9 mouse cellular contexts compared by ENCODE assay signal in genomic region chr5:140540106-140540505, GRCm38 (mm10). TPM values are rescaled to one million over a fixed set of nuclear protein-coding genes. Genes with fewer than 3 reads are reported as not detected.
DNase-seq lines count a peak whose midpoint lies in the region; ATAC-seq and TF ChIP-seq lines count a peak whose summit lies in the region.
"Had no signal": no experiment of that assay in that cellular context is flagged by ENCODE, and none has a peak within 500 bp of the region (broad histone marks: within the 10 kb centered on the region; RNA-seq: fewer than 3 reads in every experiment).

No protein-coding gene starts in this region.

- DNase-seq in CD4-positive helper T cell, adult 2 months (ENCODE audit: low read depth, low spot score) = peak; percentile 81
- peak; percentile 87 for DNase-seq in adrenal gland, postnatal 14 days
- peak; percentile 76 for DNase-seq in embryonic facial prominence, embryonic 14.5 days (ENCODE audit: low spot score)
- DNase-seq in heart, adult 9 months (ENCODE audit: low spot score in 2 of 2) = peak; percentile 61 to 73
- peak; percentile 84 for DNase-seq in kidney, postnatal 0 days (ENCODE audit: low spot score)
- DNase-seq in liver, embryonic 11.5 days (ENCODE audit: low spot score) = peak; percentile 69
- DNase-seq in neural tube, embryonic 11.5 days (ENCODE audit: low spot score) = peak; percentile 82

- H3K9ac ChIP-seq in embryonic facial prominence, embryonic 14.5 days (ENCODE audit: low read depth, low read length) = no peak overlapping the region
- H3K9ac ChIP-seq in kidney, postnatal 0 days (ENCODE audit: low read depth, low read length) = no peak overlapping the region
- no peak overlapping the region for H3K9ac ChIP-seq in liver, embryonic 11.5 days (ENCODE audit: low read depth, low read length)
- H3K9ac ChIP-seq in neural tube, embryonic 11.5 days (ENCODE audit: low read length) = no peak overlapping the region
- H3K9ac ChIP-seq in stomach, embryonic 16.5 days (ENCODE audit: low read length) = no peak overlapping the region

- peak; percentile 77 for ATAC-seq in embryonic facial prominence, embryonic 14.5 days (ENCODE audit: low read depth)
- 0 out of 2 replicates have a peak, but pooled peaks have one; percentile 26 for ATAC-seq in kidney, postnatal 0 days (replicated peaks; ENCODE audit: low FRiP score, low read depth)
- peak; percentile 24; the same call in 1 of the 2 replicates for ATAC-seq in liver, embryonic 11.5 days (replicated peaks; ENCODE audit: low FRiP score)
- peak; percentile 61; the same call in 1 of the 2 replicates for ATAC-seq in neural tube, embryonic 11.5 days (ENCODE audit: insufficient read depth, low FRiP score, low TSS enrichment)
- ATAC-seq in stomach, embryonic 16.5 days (ENCODE audit: insufficient read depth, low FRiP score) = peak; percentile 54; the same call in 1 of the 2 replicates

- no peaks in the 10 kb centered on the region for H3K4me1 ChIP-seq in embryonic facial prominence, embryonic 14.5 days (ENCODE audit: control insufficient read depth, insufficient read depth, low read length)
- H3K4me1 ChIP-seq in kidney, postnatal 0 days (replicated peaks; ENCODE audit: insufficient read depth, low read length) = no peaks in the 10 kb centered on the region
- no peaks in the 10 kb centered on the region for H3K4me1 ChIP-seq in liver, embryonic 11.5 days (replicated peaks; ENCODE audit: control insufficient read depth, insufficient read depth, low read length)
- no peaks in the 10 kb centered on the region for H3K4me1 ChIP-seq in neural tube, embryonic 11.5 days (ENCODE audit: control insufficient read depth, insufficient read depth, low read length)
- peaks cover 3% of the 10 kb centered on the region; the same call in 1 of the 2 replicates for H3K4me1 ChIP-seq in stomach, embryonic 16.5 days (ENCODE audit: control insufficient read depth, insufficient read depth, low read length)

- WGBS in embryonic facial prominence, embryonic 14.5 days = 11% methylated on average over 8 of the region's 8 CpGs
- WGBS in kidney, postnatal 0 days = 14% methylated on average over 8 of the region's 8 CpGs
- 11% methylated on average over 8 of the region's 8 CpGs for WGBS in liver, embryonic 11.5 days
- 14% methylated on average over 8 of the region's 8 CpGs for WGBS in neural tube, embryonic 11.5 days
- 14% methylated on average over 8 of the region's 8 CpGs for WGBS in stomach, embryonic 16.5 days

- peak; percentile 91 for TF ChIP-seq CTCF in kidney, postnatal 0 days (IDR thresholded peaks at IDR 0.05; ENCODE audit: low read depth)

- no peak overlapping the region for H3K4me2 ChIP-seq in embryonic facial prominence, embryonic 14.5 days (ENCODE audit: low read depth, low read length)
- no peak overlapping the region for H3K4me2 ChIP-seq in kidney, postnatal 0 days (ENCODE audit: low read length)
- no peak overlapping the region for H3K4me2 ChIP-seq in liver, embryonic 11.5 days
- no peak overlapping the region for H3K4me2 ChIP-seq in neural tube, embryonic 11.5 days (ENCODE audit: low read depth)
- H3K4me2 ChIP-seq in stomach, embryonic 16.5 days (ENCODE audit: low read depth, low read length) = no peak overlapping the region

- H3K4me3 ChIP-seq in embryonic facial prominence, embryonic 14.5 days (ENCODE audit: low read depth, low read length) = no peak overlapping the region
- no peak overlapping the region for H3K4me3 ChIP-seq in kidney, postnatal 0 days (replicated peaks; ENCODE audit: low read depth, low read length)
- H3K4me3 ChIP-seq in liver, embryonic 11.5 days (ENCODE audit: low read depth, low read length) = no peak overlapping the region
- H3K4me3 ChIP-seq in neural tube, embryonic 11.5 days (ENCODE audit: low read depth, low read length) = no peak overlapping the region
- H3K4me3 ChIP-seq in stomach, embryonic 16.5 days (replicated peaks; ENCODE audit: low read length) = no peak overlapping the region
- H3K4me3 ChIP-seq: erythroblast, embryonic 14.5 days had no signal

- H3K9me3 ChIP-seq in embryonic facial prominence, embryonic 14.5 days (ENCODE audit: control insufficient read depth, low read length) = no peaks in the 10 kb centered on the region
- no peaks in the 10 kb centered on the region for H3K9me3 ChIP-seq in kidney, postnatal 0 days (replicated peaks; ENCODE audit: low read length)
- H3K9me3 ChIP-seq in liver, embryonic 11.5 days (ENCODE audit: control insufficient read depth, low read length) = no peaks in the 10 kb centered on the region
- H3K9me3 ChIP-seq in neural tube, embryonic 11.5 days (ENCODE audit: control insufficient read depth, low read length) = no peaks in the 10 kb centered on the region
- H3K9me3 ChIP-seq in stomach, embryonic 16.5 days (replicated peaks; ENCODE audit: control insufficient read depth, low read length) = no peaks in the 10 kb centered on the region

- no peaks in the 10 kb centered on the region for H3K27me3 ChIP-seq in embryonic facial prominence, embryonic 14.5 days (replicated peaks; ENCODE audit: control insufficient read depth, insufficient read depth, low read length)
- H3K27me3 ChIP-seq in kidney, postnatal 0 days (ENCODE audit: insufficient read depth, low read length) = no peaks in the 10 kb centered on the region
- H3K27me3 ChIP-seq in liver, embryonic 11.5 days (replicated peaks; ENCODE audit: control insufficient read depth, insufficient read depth, low read length) = no peaks in the 10 kb centered on the region
- no peaks in the 10 kb centered on the region for H3K27me3 ChIP-seq in neural tube, embryonic 11.5 days (ENCODE audit: control insufficient read depth, insufficient read depth, low read length)
- H3K27me3 ChIP-seq in stomach, embryonic 16.5 days (ENCODE audit: control insufficient read depth, insufficient read depth, low read length) = no peaks in the 10 kb centered on the region

- no peaks in the 10 kb centered on the region for H3K36me3 ChIP-seq in embryonic facial prominence, embryonic 14.5 days (ENCODE audit: control insufficient read depth, insufficient read depth, low read length)
- no peaks in the 10 kb centered on the region for H3K36me3 ChIP-seq in kidney, postnatal 0 days (ENCODE audit: insufficient read depth, low read length)
- no peaks in the 10 kb centered on the region for H3K36me3 ChIP-seq in liver, embryonic 11.5 days (ENCODE audit: control insufficient read depth, insufficient read depth, low read length)
- H3K36me3 ChIP-seq in neural tube, embryonic 11.5 days (ENCODE audit: control insufficient read depth, insufficient read depth, low read length) = no peaks in the 10 kb centered on the region
- no peaks in the 10 kb centered on the region for H3K36me3 ChIP-seq in stomach, embryonic 16.5 days (ENCODE audit: control insufficient read depth, insufficient read depth, low read length)

- H3K27ac ChIP-seq in embryonic facial prominence, embryonic 14.5 days (replicated peaks; ENCODE audit: low read depth, low read length) = no peak overlapping the region
- H3K27ac ChIP-seq in kidney, postnatal 0 days = no peak overlapping the region
- no peak overlapping the region for H3K27ac ChIP-seq in liver, embryonic 11.5 days (ENCODE audit: low read depth, low read length)
- no peak overlapping the region for H3K27ac ChIP-seq in neural tube, embryonic 11.5 days (ENCODE audit: low read depth, low read length)
- H3K27ac ChIP-seq in stomach, embryonic 16.5 days (ENCODE audit: low read length) = no peak overlapping the region

RNA-seq across cellular contexts. Expression of gene Grifin, which starts 24.8 kb away (rescaled TPM):
- not detected in 2 replicates for total RNA-seq in adrenal gland, postnatal 14 days (2021)
- polyA plus RNA-seq in embryonic facial prominence, embryonic 14.5 days (2014; fragmentation: Nextera tagmentation; extraction: Ambion mirVana) = not detected in 2 replicates
- polyA plus RNA-seq in kidney, postnatal 0 days (2015; fragmentation: Nextera tagmentation; extraction: Ambion mirVana) = not detected in 2 replicates
- 1.8 and 2.6 TPM in 2 replicates for polyA plus RNA-seq in liver, embryonic 11.5 days (2014; fragmentation: Nextera tagmentation; extraction: Ambion mirVana)
- polyA plus RNA-seq in neural tube, embryonic 11.5 days (2014; fragmentation: Nextera tagmentation; extraction: Ambion mirVana) = not detected in 2 replicates
- polyA plus RNA-seq in stomach, embryonic 16.5 days (2015; fragmentation: Nextera tagmentation; extraction: Ambion mirVana) = 0.71 TPM in 1 of 2 replicates, not detected in the other

RNA-seq across cellular contexts. Expression of gene Chst12, which starts 34.8 kb away (rescaled TPM):
- total RNA-seq in adrenal gland, postnatal 14 days (2021) = 8.3 and 12.9 TPM in 2 replicates
- 25.1 and 25.4 TPM in 2 replicates for polyA plus RNA-seq in embryonic facial prominence, embryonic 14.5 days (2014; fragmentation: Nextera tagmentation; extraction: Ambion mirVana)
- 14.5 and 15.6 TPM in 2 replicates for polyA plus RNA-seq in kidney, postnatal 0 days (2015; fragmentation: Nextera tagmentation; extraction: Ambion mirVana)
- 19.1 and 20.6 TPM in 2 replicates for polyA plus RNA-seq in liver, embryonic 11.5 days (2014; fragmentation: Nextera tagmentation; extraction: Ambion mirVana)
- 14.4 and 15.5 TPM in 2 replicates for polyA plus RNA-seq in neural tube, embryonic 11.5 days (2014; fragmentation: Nextera tagmentation; extraction: Ambion mirVana)
- 22.6 and 27.4 TPM in 2 replicates for polyA plus RNA-seq in stomach, embryonic 16.5 days (2015; fragmentation: Nextera tagmentation; extraction: Ambion mirVana)

Comparison
In these comparisons a context has a peak if more than half of its experiments do, and no peak if none do; other contexts are left out.
1. ATAC-seq: peak in every context shown above with its lines; median percentile 77 in embryonic facial prominence, embryonic 14.5 days; 61 in neural tube, embryonic 11.5 days; 54 in stomach, embryonic 16.5 days; 26 in kidney, postnatal 0 days; 24 in liver, embryonic 11.5 days.